27 mouse cellular contexts compared by ENCODE assay signal in genomic region chr1:51882752-51883151, GRCm38 (mm10). TPM values are rescaled to one million over a fixed set of nuclear protein-coding genes. Genes with fewer than 3 reads are reported as not detected.
A peak's percentile ranks its signal among the peaks of the same experiment; 100 is the strongest.
DNase-seq lines count a peak whose midpoint lies in the region; ATAC-seq and TF ChIP-seq lines count a peak whose summit lies in the region.
"Had no signal": no experiment of that assay in that cellular context is flagged by ENCODE, and none has a peak within 500 bp of the region (broad histone marks: within the 10 kb centered on the region; RNA-seq: fewer than 3 reads in every experiment).

No protein-coding gene starts in this region.

- no peak for TF ChIP-seq CTCF in liver, adult 2 months (IDR thresholded peaks at IDR 0.05; ENCODE audit: low read depth, low read length)

- peak overlapping the region; percentile 36; the same call in 1 of the 2 replicates for H3K9ac ChIP-seq in liver, adult 2 months (ENCODE audit: low read depth, low read length)
- H3K9ac ChIP-seq: embryonic facial prominence, embryonic 12.5 days; embryonic facial prominence, embryonic 15.5 days; forebrain, embryonic 12.5 days; forebrain, embryonic 15.5 days; heart, embryonic 12.5 days; heart, embryonic 15.5 days; hindbrain, embryonic 13.5 days had no signal

- peak; percentile 52; the same call in 1 of the 2 replicates for ATAC-seq in common myeloid progenitor, adult 5-6 weeks (replicated peaks; ENCODE audit: low read depth, poor library complexity, severe bottlenecking)
- peak; percentile 86 for ATAC-seq in megakaryocyte progenitor cell, adult 5-6 weeks (replicated peaks; ENCODE audit: poor library complexity)
- ATAC-seq: forebrain, embryonic 15.5 days; hindbrain, embryonic 16.5 days had no signal

- peak; percentile 96 for DNase-seq in liver, adult 2 months (ENCODE audit: extremely low read depth, low read depth, low spot score)
- no peak for DNase-seq in liver
- peak; percentile 43 for DNase-seq in lung, postnatal 25 days (ENCODE audit: low spot score)
- DNase-seq in lung, postnatal 14 days = no peak
- no peak for DNase-seq in heart, adult 8-10 months (ENCODE audit: low spot score)
- DNase-seq: adrenal gland, adult 2 months; adrenal gland, postnatal 25 days; B cell, adult 2 months; cerebellum, adult 18-20 months; cerebellum, adult 9-10 months; cerebellum, postnatal 14 days; gastrocnemius, postnatal 36 days; heart, adult 11 months; heart, postnatal 10 days; heart, postnatal 36 days had no signal

- no peak for TF ChIP-seq POLR2A in liver, adult 2 months (IDR thresholded peaks at IDR 0.05; ENCODE audit: extremely low read depth, insufficient read depth, low read length)

- peaks cover 53% of the 10 kb centered on the region for H3K4me1 ChIP-seq in liver, adult 2 months (ENCODE audit: control insufficient read depth, insufficient read depth, low read length)

- no peaks in the 10 kb centered on the region for H3K27me3 ChIP-seq in liver, adult 2 months (ENCODE audit: control insufficient read depth, insufficient read depth, low read length)
- H3K27me3 ChIP-seq: embryonic facial prominence, embryonic 12.5 days; embryonic facial prominence, embryonic 15.5 days; forebrain, embryonic 12.5 days; forebrain, embryonic 15.5 days; heart, embryonic 12.5 days; heart, embryonic 15.5 days; hindbrain, embryonic 13.5 days had no signal

- H3K79me2 ChIP-seq in liver, adult 2 months (ENCODE audit: control insufficient read depth, insufficient read depth, low read length) = peaks cover 42% of the 10 kb centered on the region

- H3K36me3 ChIP-seq in liver, adult 2 months (ENCODE audit: control insufficient read depth, insufficient read depth, low read length) = no peaks in the 10 kb centered on the region; the same call in 1 of the 2 replicates
- H3K36me3 ChIP-seq: heart, embryonic 15.5 days had no signal

- peak overlapping the region; percentile 14; the same call in 1 of the 2 replicates for H3K4me3 ChIP-seq in liver, adult 2 months (ENCODE audit: insufficient read depth, low read depth, low read length)
- H3K4me3 ChIP-seq: embryonic facial prominence, embryonic 12.5 days; embryonic facial prominence, embryonic 15.5 days; forebrain, embryonic 12.5 days; forebrain, embryonic 15.5 days; heart, embryonic 12.5 days; heart, embryonic 15.5 days; hindbrain, embryonic 10.5 days; hindbrain, embryonic 13.5 days had no signal

- peak overlapping the region; percentile 98 for H3K27ac ChIP-seq in liver, adult 2 months (replicated peaks; ENCODE audit: insufficient read depth, low read depth, low read length)
- H3K27ac ChIP-seq: embryonic facial prominence, embryonic 12.5 days; embryonic facial prominence, embryonic 15.5 days; forebrain, embryonic 12.5 days; forebrain, embryonic 15.5 days; heart, embryonic 15.5 days; hindbrain, embryonic 10.5 days; hindbrain, embryonic 13.5 days had no signal

- 57% methylated on average over 10 of the region's 10 CpGs for WGBS in liver, adult 2 months

RNA-seq across cellular contexts. Expression of gene Myo1b, which starts 33.1 kb away (rescaled TPM):
- 158 and 176 TPM in 2 replicates for total RNA-seq in liver, adult 2 months (2014; rRNA removed)
- 35.1 and 41.7 TPM in 2 replicates for polyA plus RNA-seq in liver, adult 2 months (2012; rRNA removed)
- 0.87 and 0.92 TPM in 2 replicates for total RNA-seq in common myeloid progenitor, adult 5-6 weeks (2017)
- 2.0 and 3.3 TPM in 2 replicates for total RNA-seq in megakaryocyte progenitor cell, adult 5-6 weeks (2015)
- 5.2 and 5.8 TPM in 2 replicates for total RNA-seq in megakaryocyte progenitor cell, adult 5-6 weeks (2017)
- 10 to 100 TPM; 20.4 to 24.5 (median 20.7) TPM for total RNA-seq in heart, adult 8-10 months (2022)
- total RNA-seq: MEL had no signal

Comparison
In these comparisons a context has a peak if more than half of its experiments do, and no peak if none do; other contexts are left out.
1. DNase-seq: peak in liver, adult 2 months (single experiment) and lung, postnatal 25 days (single experiment); none in liver (single experiment), lung, postnatal 14 days (single experiment) and heart, adult 8-10 months (single experiment).